Mouse (Mus musculus) right cerebral cortex, postnatal 36 days (tissue): ENCODE data around the gene Rita1.
A peak's percentile ranks its signal among the peaks of the same experiment; 100 is the strongest.

Source experiments
- DNase-seq, 2 experiments: peaks; one replicate each; pipeline ENCODE4 v3.0.0; 2022; ENCODE audit warnings: low spot score in 2 of 2, mixed read lengths in 1 of 2

The Rita1 gene

GRCm38 (mm10) chr5:120612442-120612821, at the start of gene Rita1, which contains the start of gene Ddx54:
Gene Rita1 (minus strand): TSS chr5:120612589.
Gene Ddx54 (plus strand): TSS chr5:120612739.
- peak; percentile 97 to 98 for DNase-seq

- DNase-seq = no peak
These were observed 48.4 kb upstream of the Rita1 start for GRCm38 (mm10) chr5:120660816-120661215.

- DNase-seq = peak; percentile 69 to 74
These were observed 43.9 kb upstream of the Rita1 start for GRCm38 (mm10) chr5:120656281-120656751.

GRCm38 (mm10) chr5:120653873-120654272, 41.5 kb upstream of the Rita1 start:
- no peak for DNase-seq

- DNase-seq = peak; percentile 45 to 52
These were observed 40.7 kb upstream of the Rita1 start for GRCm38 (mm10) chr5:120652915-120653701.

GRCm38 (mm10) chr5:120651230-120651629, 38.8 kb upstream of the Rita1 start:
- DNase-seq = no peak

- no peak for DNase-seq
These were observed 37.5 kb upstream of the Rita1 start for GRCm38 (mm10) chr5:120649938-120650337.

- DNase-seq = no peak
These were observed 37.1 kb upstream of the Rita1 start for GRCm38 (mm10) chr5:120649374-120649933.

- DNase-seq = peak; percentile 74 to 79
These were observed 36.4 kb upstream of the Rita1 start, which contains the start of gene Rasal1 for GRCm38 (mm10) chr5:120648569-120649373. Gene Rasal1 (plus strand): TSS chr5:120648812.

- DNase-seq = peak; percentile 43 to 49
These were observed 35.6 kb upstream of the Rita1 start for GRCm38 (mm10) chr5:120647814-120648491.

- no peak for DNase-seq
These were observed 35.0 kb upstream of the Rita1 start for GRCm38 (mm10) chr5:120647361-120647760.

- no peak for DNase-seq
These were observed 33.5 kb upstream of the Rita1 start for GRCm38 (mm10) chr5:120645851-120646250.

- no peak for DNase-seq
These were observed 31.8 kb upstream of the Rita1 start for GRCm38 (mm10) chr5:120644227-120644626.

GRCm38 (mm10) chr5:120643365-120644085, 31.1 kb upstream of the Rita1 start:
- DNase-seq = no peak

GRCm38 (mm10) chr5:120640094-120640493, 27.7 kb upstream of the Rita1 start:
- no peak for DNase-seq

- no peak for DNase-seq
These were observed 23.2 kb upstream of the Rita1 start for GRCm38 (mm10) chr5:120635633-120636032.

- no peak for DNase-seq
These were observed 22.5 kb upstream of the Rita1 start for GRCm38 (mm10) chr5:120634860-120635259.

GRCm38 (mm10) chr5:120634131-120634530, 21.7 kb upstream of the Rita1 start, which contains the start of gene Cfap73:
Gene Cfap73 (minus strand): TSS chr5:120634235.
- no peak for DNase-seq

GRCm38 (mm10) chr5:120631892-120632291, 19.5 kb upstream of the Rita1 start:
- no peak for DNase-seq

GRCm38 (mm10) chr5:120631128-120631527, 18.7 kb upstream of the Rita1 start:
- DNase-seq = no peak

GRCm38 (mm10) chr5:120628624-120629023, 16.2 kb upstream of the Rita1 start:
- DNase-seq = no peak
